Mouse (Mus musculus) lung, postnatal 0 days (tissue): ENCODE results near the gene Rps6ka1. TPM values are rescaled to one million over a fixed set of nuclear protein-coding genes. Genes with fewer than 3 reads are reported as not detected.

Experiments used
- ATAC-seq: fragments of 200-750 bp; cut with Nextera tagmentation; 2 replicates; pipeline ENCODE4 v1.8.0; 2017; ENCODE audit warnings: moderate library complexity
- DNase-seq: peaks from one replicate; pipeline ENCODE4 v3.0.0-alpha.2; 2016; ENCODE audit warnings: low spot score
- H3K27ac ChIP-seq: fragments of 300-500 bp; sonication (generic); 2 replicates; pipeline ENCODE4 v1.5.1; 2014; ENCODE audit warnings: antibody characterized with exemption, mild to moderate bottlenecking, low read length, mixed read lengths
- H3K27me3 ChIP-seq: fragments of 300-500 bp; sonication (generic); replicated peaks from 2 replicates; pipeline ENCODE4 v1.6.1; 2014; ENCODE audit warnings: low read length, mixed read lengths; ENCODE audit not compliant: insufficient read depth
- H3K36me3 ChIP-seq: fragments of 300-500 bp; sonication (generic); 2 replicates; pipeline ENCODE4 v1.6.1; 2014; ENCODE audit warnings: low read length, mixed read lengths; ENCODE audit not compliant: insufficient read depth
- H3K4me1 ChIP-seq: fragments of 300-500 bp; sonication (generic); 2 replicates; pipeline ENCODE4 v1.6.1; 2014; ENCODE audit warnings: antibody characterized with exemption, low read depth, low read length, mixed read lengths; ENCODE audit not compliant: insufficient read depth
- H3K4me2 ChIP-seq: fragments of 300-500 bp; sonication (generic); replicated peaks from 2 replicates; pipeline ENCODE4 v1.6.1; 2014; ENCODE audit warnings: low read depth, mild to moderate bottlenecking, low read length, moderate library complexity, mixed read lengths
- H3K4me3 ChIP-seq: fragments of 300-500 bp; sonication (generic); 2 replicates; pipeline ENCODE4 v1.5.1; 2014; ENCODE audit warnings: low read depth, low read length
- H3K9ac ChIP-seq: fragments of 300-500 bp; sonication (generic); replicated peaks from 2 replicates; pipeline ENCODE4 v1.6.1; 2014; ENCODE audit warnings: low read depth, mild to moderate bottlenecking
- H3K9me3 ChIP-seq: fragments of 300-500 bp; sonication (generic); 2 replicates; pipeline ENCODE4 v1.6.1; 2016; ENCODE audit warnings: low read length, mixed read lengths
- CTCF ChIP-seq: IDR thresholded peaks from 2 replicates; pipeline ENCODE4 v1.5.1; 2016; ENCODE audit warnings: antibody characterized with exemption, mild to moderate bottlenecking
- EP300 ChIP-seq: IDR thresholded peaks from 2 replicates; pipeline ENCODE4 v1.6.1; 2016; ENCODE audit warnings: antibody characterized with exemption, mild to moderate bottlenecking, control low read depth
- WGBS: fragments of 180-500 bp; shearing (Covaris S2); extraction: QIAGEN DNeasy Blood & Tissue Kit; methylation state at CpG from one replicate; pipeline ENCODE4 v1.1.7; 2014; 5-methylcytosine and 5-hydroxymethylcytosine counted together
- polyA plus RNA-seq: library from polyadenylated mRNA; unstranded; fragments of >200 nt; fragmentation: Nextera tagmentation; extraction: Ambion mirVana; gene quantifications from 2 replicates; pipeline ENCODE4 v1.2.1, GENCODE M21; 2015

Rps6ka1 gene
- polyA plus RNA-seq, 1 experiment from 2014 or later: 38.0 TPM

GRCm38 (mm10) chr4:133830453-133830852 is 57.1 kb downstream of the Rps6ka1 start:
- DNase-seq: no peak
- Histone ChIP-seq H3K36me3 (no peaks in the 10 kb centered on the region), H3K4me1 (no peaks in the 10 kb centered on the region; the same call in 1 of the 2 replicates), H3K9ac (no peak overlapping the region), H3K9me3 (no peaks in the 10 kb centered on the region), H3K4me2 (no peak overlapping the region), H3K4me3 (no peak overlapping the region), H3K27me3 (no peaks in the 10 kb centered on the region), H3K27ac (no peak overlapping the region)
- 100% methylated on average over 1 of the region's 1 CpGs for WGBS
- peak; percentile 43 for TF ChIP-seq CTCF
- no peak for TF ChIP-seq EP300
- no peak for ATAC-seq

GRCm38 (mm10) chr4:133829281-133830070 is 58.1 kb downstream of the Rps6ka1 start:
- Histone ChIP-seq H3K9ac (no peak overlapping the region), H3K4me3 (no peak overlapping the region), H3K4me2 (no peak overlapping the region; the same call in 1 of the 2 replicates), H3K27me3 (no peaks in the 10 kb centered on the region), H3K36me3 (no peaks in the 10 kb centered on the region), H3K27ac (no peak overlapping the region), H3K4me1 (no peaks in the 10 kb centered on the region; the same call in 1 of the 2 replicates), H3K9me3 (no peaks in the 10 kb centered on the region)
- 10% methylated on average over 10 of the region's 10 CpGs for WGBS
- ATAC-seq: no peak
- DNase-seq: peak; percentile 86
- TF ChIP-seq CTCF: peak; percentile 95
- TF ChIP-seq EP300: peak; percentile 58; the same call in 1 of the 2 replicates

- Histone ChIP-seq H3K27ac (no peak overlapping the region), H3K27me3 (no peaks in the 10 kb centered on the region), H3K4me3 (no peak overlapping the region), H3K36me3 (no peaks in the 10 kb centered on the region), H3K9ac (no peak overlapping the region), H3K4me1 (no peaks in the 10 kb centered on the region; the same call in 1 of the 2 replicates), H3K4me2 (peak overlapping the region; percentile 3; the same call in 1 of the 2 replicates), H3K9me3 (no peaks in the 10 kb centered on the region)
- TF ChIP-seq CTCF (no peak), EP300 (no peak)
- ATAC-seq: no peak
- 27% methylated on average over 25 of the region's 25 CpGs for WGBS
- DNase-seq: no peak
Measured at GRCm38 (mm10) chr4:133827887-133828794, 59.5 kb downstream of the Rps6ka1 start.

GRCm38 (mm10) chr4:133827354-133827753 is 60.2 kb downstream of the Rps6ka1 start:
- no peak for ATAC-seq
- Histone ChIP-seq H3K4me2 (no peak overlapping the region), H3K4me3 (no peak overlapping the region), H3K9me3 (no peaks in the 10 kb centered on the region), H3K27me3 (no peaks in the 10 kb centered on the region), H3K9ac (no peak overlapping the region), H3K27ac (no peak overlapping the region), H3K36me3 (no peaks in the 10 kb centered on the region), H3K4me1 (no peaks in the 10 kb centered on the region; the same call in 1 of the 2 replicates)
- WGBS: 62% methylated on average over 6 of the region's 6 CpGs
- no peak for DNase-seq
- TF ChIP-seq CTCF: no peak
- no peak for TF ChIP-seq EP300

- WGBS: 33% methylated on average over 3 of the region's 3 CpGs
- TF ChIP-seq CTCF (no peak), EP300 (no peak)
- no peak overlapping the region for H3K27ac ChIP-seq
- H3K9ac ChIP-seq: no peak overlapping the region
- H3K27me3 ChIP-seq: no peaks in the 10 kb centered on the region
- H3K4me3 ChIP-seq: no peak overlapping the region
- H3K36me3 ChIP-seq: no peaks in the 10 kb centered on the region
- H3K4me1 ChIP-seq: no peaks in the 10 kb centered on the region; the same call in 1 of the 2 replicates
- DNase-seq (no peak), ATAC-seq (no peak)
- H3K4me2 ChIP-seq: no peak overlapping the region
- H3K9me3 ChIP-seq: no peaks in the 10 kb centered on the region
Measured at GRCm38 (mm10) chr4:133825731-133826130, 61.9 kb downstream of the Rps6ka1 start.
